Mouse (Mus musculus) bone marrow, adult 2 months (tissue): Measurements from ENCODE around the gene Med24.

Source experiments
- CTCF ChIP-seq: fragments of 200-500 bp; IDR thresholded peaks from 2 replicates; pipeline ENCODE4 v1.5.1; 2011; ENCODE audit warnings: low read length, control low read depth; ENCODE audit not compliant: control insufficient read depth, insufficient read depth
- POLR2A ChIP-seq: fragments of 200-500 bp; IDR thresholded peaks from 2 replicates; pipeline ENCODE4 v1.6.1; 2011; ENCODE audit warnings: low read depth, mild to moderate bottlenecking, control low read depth, low read length, borderline replicate concordance; ENCODE audit not compliant: control insufficient read depth

GRCm38 (mm10) chr11:98770096-98770975, 41.1 kb upstream of the Med24 start:
- TF ChIP-seq POLR2A: no peak
- TF ChIP-seq CTCF: no peak
